Mouse (Mus musculus): ENCODE results near the gene Prep. TPM values are rescaled to one million over a fixed set of nuclear protein-coding genes. Genes with fewer than 3 reads are reported as not detected.

The Prep gene
- polyA plus RNA-seq (2021) = 13.6 TPM

GRCm38 (mm10) chr10:45066931-45067308 lies at the start of gene Prep:
Prep (plus strand) TSS chr10:45067203.
- ChIA-PET POLR2A (no interaction called here), CTCF (no interaction called here)
- TF ChIP-seq CTCF (IDR thresholded peaks at IDR 0.05) = peak; percentile 95
- H3K27me3 ChIP-seq = no peaks in the 10 kb centered on the region
- ATAC-seq (peak; percentile 96), DNase-seq (ENCODE audit: low read depth, low spot score) (no peak)
- in situ Hi-C loops (cut with MboI; ENCODE audit: low pct_unique_long_range_greater_than_20kb) = no loop called here

- ChIA-PET CTCF (no interaction called here), POLR2A (no interaction called here)
- DNase-seq (ENCODE audit: low read depth, low spot score) = no peak
- in situ Hi-C loops (cut with MboI; ENCODE audit: low pct_unique_long_range_greater_than_20kb) = no loop called here
- H3K27me3 ChIP-seq = peaks cover 3% of the 10 kb centered on the region
- TF ChIP-seq CTCF (IDR thresholded peaks at IDR 0.05) = no peak
- no peak for ATAC-seq
Observed at GRCm38 (mm10) chr10:45017352-45017751, 49.7 kb upstream of the Prep start.

GRCm38 (mm10) chr10:45017851-45018250 lies 49.2 kb upstream of the Prep start:
- in situ Hi-C loops (cut with MboI; ENCODE audit: low pct_unique_long_range_greater_than_20kb) = no loop called here
- ChIA-PET CTCF (no interaction called here), POLR2A (no interaction called here)
- DNase-seq (ENCODE audit: low read depth, low spot score) (no peak), ATAC-seq (no peak)
- peaks cover 6% of the 10 kb centered on the region for H3K27me3 ChIP-seq
- TF ChIP-seq CTCF (IDR thresholded peaks at IDR 0.05) = no peak

- CTCF ChIA-PET = no interaction called here
Observed at GRCm38 (mm10) chr10:45019418-45019817, 47.6 kb upstream of the Prep start.

GRCm38 (mm10) chr10:45019849-45020248 lies 47.2 kb upstream of the Prep start:
- in situ Hi-C loops (cut with MboI; ENCODE audit: low pct_unique_long_range_greater_than_20kb) = no loop called here
- TF ChIP-seq CTCF (IDR thresholded peaks at IDR 0.05) = no peak
- H3K27me3 ChIP-seq = peaks cover 6% of the 10 kb centered on the region
- ATAC-seq (no peak), DNase-seq (ENCODE audit: low read depth, low spot score) (no peak)
- ChIA-PET POLR2A (no interaction called here), CTCF (no interaction called here)

More at GRCm38 (mm10) chr10:45019418-45019817, 47.6 kb upstream of the Prep start:
- no peak for TF ChIP-seq CTCF (IDR thresholded peaks at IDR 0.05)
- ATAC-seq (no peak), DNase-seq (ENCODE audit: low read depth, low spot score) (no peak)
- POLR2A ChIA-PET = no interaction called here
- H3K27me3 ChIP-seq = peaks cover 6% of the 10 kb centered on the region
- in situ Hi-C loops (cut with MboI; ENCODE audit: low pct_unique_long_range_greater_than_20kb) = no loop called here

- in situ Hi-C loops (cut with MboI; ENCODE audit: low pct_unique_long_range_greater_than_20kb) = no loop called here
- DNase-seq (ENCODE audit: low read depth, low spot score) (no peak), ATAC-seq (no peak)
- peaks cover 6% of the 10 kb centered on the region for H3K27me3 ChIP-seq
- no peak for TF ChIP-seq CTCF (IDR thresholded peaks at IDR 0.05)
- CTCF ChIA-PET = interaction anchor here (1.1 kb wide), 1 partner anchor 201 kb away, joined by 3 read pairs; no protein-coding TSS in a partner anchor
- POLR2A ChIA-PET = no interaction called here
Observed at GRCm38 (mm10) chr10:45020291-45020690, 46.7 kb upstream of the Prep start.

GRCm38 (mm10) chr10:45025184-45025583 lies 41.8 kb upstream of the Prep start:
- ChIA-PET CTCF (interaction anchor here (0.8 to 1.2 kb wide), 2 partner anchors 20 to 246 kb away, joined by 3 read pairs; no protein-coding TSS in a partner anchor), POLR2A (no interaction called here)
- ATAC-seq (no peak), DNase-seq (ENCODE audit: low read depth, low spot score) (no peak)
- H3K27me3 ChIP-seq = peaks cover 3% of the 10 kb centered on the region
- TF ChIP-seq CTCF (IDR thresholded peaks at IDR 0.05) = no peak
- in situ Hi-C loops (cut with MboI; ENCODE audit: low pct_unique_long_range_greater_than_20kb) = no loop called here

GRCm38 (mm10) chr10:45026935-45027334 lies 40.1 kb upstream of the Prep start:
- TF ChIP-seq CTCF (IDR thresholded peaks at IDR 0.05) = no peak
- H3K27me3 ChIP-seq = peaks cover 3% of the 10 kb centered on the region
- POLR2A ChIA-PET = no interaction called here
- in situ Hi-C loops (cut with MboI; ENCODE audit: low pct_unique_long_range_greater_than_20kb) = no loop called here
- DNase-seq (ENCODE audit: low read depth, low spot score) (no peak), ATAC-seq (no peak)
- CTCF ChIA-PET = no interaction called here

GRCm38 (mm10) chr10:45045268-45045928 lies 21.6 kb upstream of the Prep start:
- ATAC-seq = no peak
- H3K27me3 ChIP-seq = peaks cover 13% of the 10 kb centered on the region
- POLR2A ChIA-PET = no interaction called here
- DNase-seq (ENCODE audit: low read depth, low spot score) = no peak
- CTCF ChIA-PET = interaction anchor here (1.1 to 1.6 kb wide), 4 partner anchors 14 to 57 kb away, joined by 3 to 6 read pairs (median 3); no protein-coding TSS in a partner anchor
- peak; percentile 76 for TF ChIP-seq CTCF (IDR thresholded peaks at IDR 0.05)
- in situ Hi-C loops (cut with MboI; ENCODE audit: low pct_unique_long_range_greater_than_20kb) = loop anchor here (5.0 to 10.0 kb wide), 2 partner anchors 721 to 753 kb away; no protein-coding TSS in a partner anchor

- in situ Hi-C loops (cut with MboI; ENCODE audit: low pct_unique_long_range_greater_than_20kb) = loop anchor here (5.0 to 10.0 kb wide), 2 partner anchors 723 to 756 kb away; no protein-coding TSS in a partner anchor
- H3K27me3 ChIP-seq = peaks cover 16% of the 10 kb centered on the region
- POLR2A ChIA-PET = no interaction called here
- CTCF ChIA-PET = no interaction called here
- ATAC-seq = no peak
- TF ChIP-seq CTCF (IDR thresholded peaks at IDR 0.05) = no peak
- DNase-seq (ENCODE audit: low read depth, low spot score) = no peak
Observed at GRCm38 (mm10) chr10:45048158-45048557, 18.8 kb upstream of the Prep start.

- in situ Hi-C loops (cut with MboI; ENCODE audit: low pct_unique_long_range_greater_than_20kb) = loop anchor here (5.0 to 10.0 kb wide), 2 partner anchors 724 to 756 kb away; no protein-coding TSS in a partner anchor
- DNase-seq (ENCODE audit: low read depth, low spot score) (no peak), ATAC-seq (peak; percentile 70)
- H3K27me3 ChIP-seq = peaks cover 21% of the 10 kb centered on the region
- ChIA-PET CTCF (no interaction called here), POLR2A (no interaction called here)
- TF ChIP-seq CTCF (IDR thresholded peaks at IDR 0.05) = no peak
Observed at GRCm38 (mm10) chr10:45048622-45049021, 18.4 kb upstream of the Prep start.

Measured in Patski (cell line).